Mouse (Mus musculus) B cell, adult 2 months (primary cell): ENCODE measurements around the gene Dip2c.

Source experiments
- DNase-seq, 2 experiments: peaks; one replicate each; pipeline ENCODE4 v3.0.0; 2022

Gene Dip2c

GRCm38 (mm10) chr13:9276322-9276855, at the start of gene Dip2c:
Dip2c (plus strand) TSS chr13:9276528.
- DNase-seq, result peak; percentile 77 to 84

DNA sequence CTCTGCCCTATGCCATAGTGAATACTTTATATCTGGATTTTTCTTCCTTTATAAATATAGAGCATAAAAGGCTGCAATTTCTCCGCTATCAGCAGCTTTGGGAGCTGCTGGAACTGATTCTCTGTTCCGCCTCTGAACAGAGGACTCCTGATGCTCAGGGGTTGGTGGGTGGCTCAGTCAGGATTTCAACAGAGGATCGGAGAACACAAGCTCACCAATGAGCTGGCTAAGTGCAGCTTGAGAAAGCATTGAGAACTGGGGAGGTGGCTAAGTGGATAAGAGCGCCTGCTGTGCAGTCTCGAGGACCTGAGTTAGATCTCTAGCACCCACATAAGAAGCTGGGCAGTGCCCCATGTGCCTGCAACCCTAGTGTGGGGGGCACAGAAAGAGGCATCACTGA, 49.2 kb upstream of the Dip2c start:
- no peak for DNase-seq

DNA sequence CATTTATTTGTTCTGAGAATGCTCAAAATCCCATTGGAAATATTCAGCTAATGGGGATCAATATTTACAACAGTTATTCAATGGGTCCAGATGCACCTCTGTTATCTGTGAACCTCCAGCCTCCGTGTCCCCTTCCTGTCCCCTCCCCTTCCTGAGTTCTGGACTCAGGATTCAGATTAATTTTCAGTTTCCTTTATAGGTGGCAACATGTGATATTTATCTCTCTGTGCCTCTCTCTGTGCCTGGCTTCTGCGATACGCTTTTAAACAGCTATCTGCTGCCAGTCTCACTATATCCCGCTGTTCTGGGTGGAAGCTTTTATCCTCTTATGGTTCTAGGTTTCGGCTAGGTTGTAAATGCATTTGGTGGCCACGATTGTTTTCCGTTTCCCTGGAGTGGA, 38.8 kb upstream of the Dip2c start:
- no peak for DNase-seq

DNA sequence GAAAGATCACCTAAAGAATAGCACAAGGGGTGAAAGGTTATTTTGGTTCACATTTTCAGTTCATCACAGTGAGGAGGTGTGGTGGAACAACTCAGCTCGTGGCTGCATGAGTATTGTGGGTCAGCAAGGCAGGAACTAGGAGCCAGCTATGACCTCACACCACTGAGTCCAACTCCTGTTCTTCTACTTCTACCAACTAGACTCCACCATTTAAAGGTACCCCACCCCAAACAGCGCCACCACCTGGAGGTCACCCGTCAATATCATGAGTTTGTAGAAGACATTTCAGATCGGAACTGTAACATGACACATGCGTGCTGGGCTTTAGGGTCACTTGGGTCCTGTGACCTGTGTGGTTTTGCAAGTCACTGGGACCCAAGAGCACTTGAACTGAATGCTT, 37.2 kb upstream of the Dip2c start:
- DNase-seq, result no peak

- DNase-seq, result no peak
Measured at GRCm38 (mm10) chr13:9239631-9240236, 36.6 kb upstream of the Dip2c start.

DNA sequence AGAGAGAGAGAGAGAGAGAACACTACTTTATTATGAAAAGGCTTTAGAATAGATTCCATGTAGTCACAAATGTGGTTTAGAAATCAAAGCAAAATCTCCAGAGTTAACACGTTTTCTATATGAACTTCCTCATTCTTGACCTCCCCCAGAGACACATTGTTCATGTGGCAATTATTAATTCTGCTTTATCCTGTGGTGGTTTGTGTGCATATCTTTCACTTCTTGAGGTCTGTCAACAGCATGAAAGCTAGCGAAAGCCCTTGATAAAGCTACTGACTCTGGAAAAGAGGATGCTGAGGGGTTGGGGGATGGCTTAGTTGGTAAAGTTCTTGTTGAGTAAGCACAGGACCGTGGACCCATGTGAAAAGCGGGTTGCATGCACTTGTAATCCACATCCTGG, 14.6 kb upstream of the Dip2c start:
- DNase-seq, result no peak

GRCm38 (mm10) chr13:9265516-9265915, 10.8 kb upstream of the Dip2c start:
- no peak for DNase-seq

- peak; percentile 41 to 60 for DNase-seq
Measured at GRCm38 (mm10) chr13:9276856-9277620, 710 bp downstream of the Dip2c start.

DNA sequence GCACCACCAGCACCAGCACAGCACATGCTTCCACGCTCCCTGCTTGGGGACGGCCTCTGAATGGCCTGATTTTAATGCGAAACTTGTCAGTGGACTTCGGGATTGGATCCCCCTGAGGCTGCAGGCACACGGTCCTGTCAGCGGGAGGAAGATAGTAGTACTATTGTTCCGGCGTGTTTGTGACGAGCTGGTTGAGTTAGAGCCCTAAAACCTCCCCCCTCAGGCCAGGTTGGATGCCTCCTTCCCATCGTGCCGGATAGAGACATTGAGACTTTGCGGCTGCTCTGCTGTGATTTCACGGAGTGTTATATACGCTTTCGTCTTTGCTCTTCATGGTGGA, 1.3 kb downstream of the Dip2c start:
- peak in 1 of 2 experiments; percentile 6 for DNase-seq

- no peak for DNase-seq
Measured at GRCm38 (mm10) chr13:9278636-9279035, 2.3 kb downstream of the Dip2c start.

DNA sequence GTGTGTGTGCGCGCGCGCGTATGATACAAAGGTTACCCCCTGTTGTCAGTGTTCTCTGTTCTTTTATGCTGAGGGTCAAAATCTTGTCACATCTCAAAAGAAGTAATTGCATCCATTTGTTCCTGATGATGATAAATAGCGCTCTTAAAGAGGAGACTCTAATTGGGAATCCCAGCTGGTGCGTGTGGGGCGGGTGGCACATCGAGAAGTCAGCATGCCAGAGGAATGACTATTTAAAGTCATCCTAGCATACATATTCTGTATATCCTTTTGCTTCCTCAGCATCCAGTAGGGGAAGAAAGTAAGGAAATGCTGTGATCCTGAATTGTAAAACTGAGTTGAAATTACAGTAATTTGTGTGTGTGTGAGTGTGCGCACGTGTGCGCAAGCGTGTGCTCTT, 6.7 kb downstream of the Dip2c start:
- no peak for DNase-seq

- no peak for DNase-seq
Measured at GRCm38 (mm10) chr13:9289916-9290315, 13.6 kb downstream of the Dip2c start.

GRCm38 (mm10) chr13:9296285-9296684, 20.0 kb downstream of the Dip2c start:
- DNase-seq, result no peak

GRCm38 (mm10) chr13:9297266-9297665, 20.9 kb downstream of the Dip2c start:
- DNase-seq, result no peak

DNA sequence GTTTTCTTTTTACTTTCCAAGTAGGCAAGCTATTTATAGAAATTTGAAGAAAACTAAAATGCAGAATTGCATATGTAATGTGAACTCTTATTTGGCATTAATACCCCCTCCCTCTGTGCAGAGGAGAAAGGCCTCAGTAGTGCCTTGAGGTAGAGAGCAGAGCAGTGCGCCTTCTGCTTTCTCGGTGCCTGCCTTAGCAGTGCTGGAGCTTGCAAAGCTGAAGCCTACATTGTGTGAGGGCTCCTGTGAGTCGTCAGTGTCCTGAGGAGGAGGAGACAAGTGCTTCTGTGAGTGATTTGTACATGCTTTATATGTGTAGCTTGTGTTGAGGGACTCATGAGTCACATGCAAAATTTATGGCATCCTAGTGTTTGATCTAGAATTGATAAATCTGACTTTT, 21.4 kb downstream of the Dip2c start:
- DNase-seq, result no peak

DNA sequence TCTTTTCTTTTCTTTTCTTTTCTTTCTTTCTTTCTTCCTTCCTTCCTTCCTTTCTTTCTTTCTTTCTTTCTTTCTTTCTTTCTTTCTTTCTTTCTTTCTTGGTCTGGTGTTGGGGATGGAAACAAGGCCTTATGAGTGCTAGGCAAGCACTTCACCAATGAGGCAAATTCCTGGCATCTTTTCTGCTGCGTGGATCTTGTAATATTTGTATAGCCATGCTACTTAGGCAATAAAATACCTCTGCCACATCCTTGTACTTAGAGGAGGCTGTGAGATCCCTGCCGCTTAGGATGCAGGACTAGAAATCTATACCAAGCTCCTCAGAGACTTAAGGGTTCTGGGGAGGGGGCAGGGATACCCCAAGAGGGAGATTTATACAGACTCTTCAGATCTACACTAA, 23.3 kb downstream of the Dip2c start:
- DNase-seq, result no peak

DNA sequence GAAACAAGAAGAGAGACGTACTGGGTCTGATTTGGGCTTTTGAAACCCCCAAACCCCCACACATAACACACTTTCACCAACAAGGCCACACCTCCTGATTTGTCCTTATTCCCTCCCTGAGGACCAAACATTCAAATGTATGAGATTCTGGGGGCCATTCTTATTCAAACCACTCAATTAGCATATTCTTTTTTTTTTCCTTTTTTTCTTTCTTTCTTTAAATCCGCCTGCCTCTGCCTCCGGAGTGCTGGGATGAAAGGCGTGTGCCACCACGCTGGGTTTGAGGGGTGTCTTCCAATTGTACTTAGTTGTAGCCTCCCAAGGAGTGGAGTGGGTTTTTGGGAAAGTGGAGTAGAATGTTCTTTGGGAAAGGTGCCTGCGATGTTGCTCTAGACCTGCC, 32.5 kb downstream of the Dip2c start:
- DNase-seq, result no peak

GRCm38 (mm10) chr13:9310806-9311205, 34.5 kb downstream of the Dip2c start:
- DNase-seq, result no peak

DNA sequence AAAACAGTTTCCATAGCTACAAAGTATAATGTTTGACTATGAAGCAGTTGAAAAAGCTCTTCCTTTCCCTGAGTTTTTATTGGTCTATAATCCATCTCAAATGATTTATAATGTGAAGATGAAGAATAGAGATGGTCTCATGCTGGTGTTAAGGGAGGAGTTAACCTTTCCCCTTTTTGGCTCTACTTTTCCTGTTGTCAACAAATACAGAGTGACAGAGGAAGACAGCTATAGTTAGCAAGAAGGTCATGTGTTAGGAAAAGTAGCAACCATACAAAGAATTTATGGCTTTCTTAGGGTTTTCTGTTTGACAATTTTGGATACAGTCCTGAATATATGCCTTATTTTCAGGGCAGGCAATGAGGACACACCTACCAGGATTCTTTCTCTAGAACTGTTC, 36.6 kb downstream of the Dip2c start:
- DNase-seq, result no peak

GRCm38 (mm10) chr13:9314099-9314712, 37.9 kb downstream of the Dip2c start:
- DNase-seq, result no peak

GRCm38 (mm10) chr13:9314713-9315112, 38.4 kb downstream of the Dip2c start:
- DNase-seq, result no peak

- no peak for DNase-seq
Measured at GRCm38 (mm10) chr13:9319745-9320144, 43.4 kb downstream of the Dip2c start.

DNA sequence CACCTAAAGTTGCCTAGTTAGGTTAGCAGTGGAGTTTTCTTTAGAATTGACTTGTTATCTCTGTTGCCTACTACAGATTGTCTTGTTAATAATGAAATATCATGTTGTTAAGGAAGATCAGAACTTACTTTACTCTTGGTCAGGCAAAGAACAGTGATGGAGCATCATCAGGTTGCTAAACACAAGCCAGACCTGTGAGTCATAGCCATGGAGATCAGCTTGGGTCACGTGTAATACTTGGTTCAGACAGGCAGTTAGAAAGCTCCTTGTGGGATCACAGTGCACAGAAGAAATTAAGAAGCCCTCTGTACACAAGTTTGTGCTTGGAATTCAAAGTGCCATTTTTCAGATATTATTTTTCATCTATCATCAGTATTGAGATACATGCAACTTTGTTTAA, 48.9 kb downstream of the Dip2c start:
- DNase-seq, result no peak

GRCm38 (mm10) chr13:9329307-9329915, 53.1 kb downstream of the Dip2c start:
- no peak for DNase-seq
